Mouse (Mus musculus) granulocyte monocyte progenitor cell, adult 5-6 weeks (primary cell): ENCODE measurements around the gene Cntnap5a. TPM values are rescaled to one million over a fixed set of nuclear protein-coding genes. Genes with fewer than 3 reads are reported as not detected.
"Not testable (repeated sequence)": the region's sequence is repeated elsewhere in the genome, so short reads cannot be mapped to it uniquely, and the experiment has no call there.

Source experiments
- ATAC-seq: replicated peaks from 2 replicates; pipeline ENCODE4 v1.8.0; 2016; ENCODE audit warnings: mild to moderate bottlenecking, moderate TSS enrichment, inconsistent platforms; ENCODE audit not compliant: poor library complexity, severe bottlenecking
- total RNA-seq, 2 experiments: library from RNA; stranded (forward) in 1 of 2; stranded (reverse) in 1 of 2; fragments of 200-712, 200-1000 nt in 1 of 2; fragments of >200 nt in 1 of 2; fragmentation: Nextera tagmentation in 1 of 2; gene quantifications; 2 replicates each; pipeline ENCODE4 v1.2.3; 2014 to 2017

The Cntnap5a gene
- total RNA-seq, 2 experiments from 2014 or later, result not detected

GRCm38 (mm10) chr1:116036894-116037293 is 352.3 kb downstream of the Cntnap5a start:
- no peak for ATAC-seq

DNA sequence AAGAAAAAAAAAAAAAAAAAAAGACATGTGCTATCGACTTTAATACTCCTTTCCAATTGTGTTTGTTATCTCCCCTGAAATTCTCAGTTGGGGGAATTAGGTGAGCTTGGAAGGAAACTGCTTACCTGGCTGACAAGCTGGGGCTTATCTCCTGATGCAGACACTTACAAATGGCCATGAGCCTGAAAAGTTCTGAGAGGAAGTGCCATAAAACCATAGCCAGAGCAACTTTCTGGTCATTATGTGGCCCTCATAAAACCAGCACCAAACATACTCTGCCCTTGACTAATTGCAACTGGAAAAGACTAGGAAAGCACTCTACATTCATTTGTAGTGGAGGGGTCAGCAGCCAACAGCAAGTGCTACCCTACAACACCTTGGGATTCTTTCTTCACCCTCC is 359.5 kb downstream of the Cntnap5a start:
- no peak for ATAC-seq

- ATAC-seq, result no peak
Measured at GRCm38 (mm10) chr1:116107010-116107723, 422.6 kb downstream of the Cntnap5a start.

- ATAC-seq, result no peak
Measured at GRCm38 (mm10) chr1:116107724-116108058, 423.1 kb downstream of the Cntnap5a start.

DNA sequence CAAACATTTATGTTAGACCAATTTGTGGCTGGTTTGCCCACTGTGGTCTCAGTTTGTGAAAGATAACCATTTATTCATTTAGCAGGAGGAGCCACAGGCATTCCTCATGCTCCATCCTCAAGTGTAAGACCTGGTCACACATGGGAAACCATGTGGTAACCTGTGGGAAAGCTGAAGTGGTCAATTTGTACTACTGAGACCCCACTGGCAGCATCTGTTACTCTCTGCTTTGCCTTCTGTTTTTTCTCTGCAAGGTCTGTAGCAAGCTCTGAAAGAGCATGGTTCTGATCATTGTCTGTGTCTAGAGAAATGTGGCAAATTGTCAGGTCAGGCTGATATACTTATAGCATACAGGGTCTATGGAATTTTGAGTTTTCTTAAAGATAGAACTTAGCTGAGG is 423.8 kb downstream of the Cntnap5a start:
- ATAC-seq, result no peak

GRCm38 (mm10) chr1:116125767-116126166 is 441.2 kb downstream of the Cntnap5a start:
- ATAC-seq, result no peak

DNA sequence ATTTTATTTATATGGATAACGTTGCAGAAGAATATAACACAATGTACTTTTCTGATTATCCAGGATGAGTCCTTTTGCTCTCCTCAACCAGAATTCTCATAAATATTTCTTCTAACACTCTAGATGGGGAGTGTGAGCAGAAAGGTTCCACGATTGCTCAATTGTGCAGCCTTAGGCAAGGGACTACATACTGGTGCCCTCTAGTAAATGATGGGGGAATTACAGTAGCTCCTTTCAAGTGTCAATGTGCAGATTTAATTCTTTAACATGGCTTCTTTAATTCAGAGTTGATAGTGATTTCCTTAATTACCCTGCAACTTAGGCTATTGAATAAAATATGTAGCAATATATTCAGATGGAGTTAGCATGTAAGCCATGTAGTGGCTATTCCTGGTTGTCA is 442.5 kb downstream of the Cntnap5a start:
- no peak for ATAC-seq

DNA sequence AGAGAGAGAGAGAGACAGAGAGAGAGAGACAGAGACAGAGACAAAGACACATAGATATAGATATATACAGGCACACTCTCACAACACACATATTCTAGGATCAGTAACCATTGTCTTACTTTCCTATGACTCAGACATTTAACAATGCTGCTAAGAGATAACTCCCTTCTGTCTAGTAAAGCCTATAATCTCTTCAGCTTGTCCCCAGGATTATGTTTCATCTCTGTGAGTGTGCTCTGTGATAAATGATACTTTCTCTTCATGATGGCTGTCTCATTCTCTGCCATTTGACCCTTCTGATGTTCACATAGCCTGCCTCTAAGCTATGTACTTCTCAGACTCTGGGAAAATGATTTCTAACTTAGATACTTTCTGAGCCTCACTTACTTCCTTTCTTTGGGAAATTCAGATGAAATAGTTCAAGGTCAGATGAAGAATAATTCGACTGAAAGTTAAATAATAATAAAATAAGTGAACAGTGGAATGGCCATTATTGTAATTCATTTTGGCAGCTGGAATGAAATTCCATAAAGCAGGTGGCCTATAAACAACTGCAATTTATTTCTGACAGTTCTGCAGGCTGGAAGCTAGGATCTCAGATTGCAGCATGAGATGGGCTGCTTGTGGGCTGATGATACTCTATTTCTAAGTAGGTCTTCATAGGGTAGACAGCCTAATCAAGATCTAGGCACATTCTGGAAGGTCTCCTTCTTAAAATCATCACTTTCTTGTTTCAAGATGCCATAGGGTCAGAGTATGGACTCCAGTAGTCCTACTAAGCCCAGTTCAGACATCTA is 444.1 kb downstream of the Cntnap5a start:
- ATAC-seq, result no peak

DNA sequence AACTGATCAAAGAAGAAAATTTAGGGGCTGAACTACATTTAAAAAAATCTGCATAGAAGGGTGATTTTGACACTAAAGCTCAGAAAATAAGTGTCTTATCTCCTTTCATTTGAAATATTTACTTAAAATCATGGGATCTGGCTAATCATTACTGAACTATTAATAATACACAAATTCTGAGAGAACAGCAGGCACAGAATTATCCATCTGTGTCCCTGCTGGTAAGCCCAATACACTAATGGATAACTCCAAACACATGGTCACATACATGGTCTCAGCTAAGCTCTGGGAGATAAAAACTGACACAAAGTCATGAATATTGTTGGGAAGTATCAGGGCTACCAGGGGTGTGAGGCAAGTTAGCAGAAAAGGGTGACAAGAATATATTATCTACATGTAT is 447.9 kb downstream of the Cntnap5a start:
- ATAC-seq, result no peak

DNA sequence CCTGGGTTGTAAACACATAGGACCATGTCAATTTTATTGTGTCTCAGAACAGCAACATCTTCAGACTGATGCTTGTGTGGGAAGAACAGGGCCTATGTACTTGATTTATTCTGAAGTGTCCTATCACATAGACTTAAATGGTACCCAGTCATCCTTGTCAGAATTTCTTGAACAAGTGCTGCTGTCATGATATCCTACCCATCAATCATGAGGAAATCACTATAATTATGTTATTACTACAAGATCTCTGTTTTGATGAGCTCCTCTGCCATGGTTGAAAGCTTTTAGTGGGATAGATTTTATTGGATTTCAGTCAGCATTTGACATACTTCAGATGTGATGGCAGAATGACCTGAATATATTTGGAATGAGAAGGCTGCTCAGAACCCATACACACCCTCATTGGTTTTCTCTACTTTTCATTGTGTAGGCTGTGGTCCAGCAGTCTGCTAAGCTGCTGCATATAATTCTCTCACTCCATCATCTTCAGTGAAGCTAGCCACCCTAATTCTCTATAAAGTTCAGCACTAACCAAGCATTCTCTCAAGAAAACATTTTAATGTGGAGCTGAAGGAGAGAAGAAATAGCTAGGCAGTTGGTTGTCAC is 465.3 kb downstream of the Cntnap5a start:
- ATAC-seq, result no peak

DNA sequence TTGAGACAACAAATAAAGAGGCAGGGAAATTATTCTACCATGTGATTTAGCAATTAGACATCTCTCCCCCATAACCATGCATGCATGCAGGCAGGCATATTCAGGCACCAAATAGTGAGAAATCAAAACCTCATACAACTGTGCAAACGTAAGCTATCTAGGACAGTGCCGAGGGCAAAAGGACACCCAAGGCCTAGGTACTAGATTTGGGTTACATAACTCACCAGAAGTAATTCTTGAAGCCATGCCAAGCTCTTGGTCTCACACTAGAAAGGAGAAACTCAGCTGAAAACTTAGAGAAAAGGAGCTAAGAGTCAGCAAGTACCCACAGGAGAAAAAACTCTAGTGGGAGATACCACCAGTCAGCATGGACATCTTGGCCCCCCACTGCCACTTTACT is 499.9 kb downstream of the Cntnap5a start:
- no peak for ATAC-seq

- not testable (repeated sequence) for ATAC-seq
Measured at GRCm38 (mm10) chr1:116188142-116188541, 503.6 kb downstream of the Cntnap5a start.

DNA sequence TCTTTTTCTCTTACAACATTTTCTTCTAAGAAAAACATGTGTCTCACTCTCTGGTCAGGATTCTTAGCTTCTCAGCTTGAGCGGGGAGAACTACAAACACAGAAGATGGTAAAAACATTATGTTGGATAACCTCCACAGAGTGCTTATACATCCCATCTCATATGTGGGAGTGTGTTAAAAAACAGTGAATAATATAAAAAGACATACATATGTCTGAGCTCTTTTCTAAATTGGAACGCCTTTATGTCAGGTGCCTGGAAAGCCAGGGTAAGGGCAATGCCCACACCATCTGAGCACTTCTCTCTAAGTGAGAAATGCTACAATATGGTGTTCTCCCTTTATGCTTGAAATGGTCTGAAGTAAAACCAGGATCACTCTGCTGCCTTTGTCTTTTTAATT is 507.7 kb downstream of the Cntnap5a start:
- ATAC-seq, result no peak

GRCm38 (mm10) chr1:116216883-116217282 is 532.3 kb downstream of the Cntnap5a start:
- ATAC-seq, result no peak

GRCm38 (mm10) chr1:116240538-116240937 is 556.0 kb downstream of the Cntnap5a start:
- no peak for ATAC-seq

DNA sequence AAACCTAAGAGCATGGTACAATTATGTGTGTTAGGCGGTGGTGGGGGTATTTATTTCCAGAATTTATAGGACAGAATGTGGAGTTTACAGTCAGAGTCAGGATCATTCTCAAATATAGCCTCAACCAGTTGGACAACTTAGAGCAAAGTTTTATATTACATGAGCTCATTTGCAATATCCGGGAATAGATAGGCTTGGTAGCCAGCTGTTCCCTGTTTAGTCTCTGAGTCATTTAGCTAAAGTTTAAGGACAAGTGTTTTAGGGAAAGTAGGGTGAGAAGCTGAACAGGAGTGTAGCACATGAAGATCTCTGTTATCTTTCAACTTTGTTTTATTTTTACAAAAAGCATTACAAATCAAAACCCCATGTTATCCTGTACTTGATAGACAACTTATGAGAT is 559.3 kb downstream of the Cntnap5a start:
- ATAC-seq, result no peak

- ATAC-seq, result no peak
Measured at GRCm38 (mm10) chr1:116281144-116281543, 596.6 kb downstream of the Cntnap5a start.

GRCm38 (mm10) chr1:116283968-116284367 is 599.4 kb downstream of the Cntnap5a start:
- no peak for ATAC-seq

DNA sequence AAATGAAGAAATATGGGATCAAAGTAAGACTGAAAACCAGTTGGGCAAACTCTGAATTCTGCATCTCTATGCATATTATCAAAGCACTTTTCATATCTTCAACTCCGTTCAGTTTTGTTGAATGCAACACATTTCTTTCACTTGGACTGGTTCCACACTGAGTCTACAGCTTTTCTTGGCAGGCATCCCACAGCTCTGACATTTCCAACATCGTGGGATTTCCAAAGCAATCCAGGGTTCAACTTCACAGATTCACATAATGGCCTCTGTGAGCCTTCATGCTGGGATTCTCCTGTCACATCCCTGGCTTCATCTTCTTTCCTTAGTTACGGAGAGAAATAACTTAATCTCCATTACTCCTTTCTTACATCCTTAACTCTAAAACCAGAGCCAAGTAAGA is 622.0 kb downstream of the Cntnap5a start:
- ATAC-seq, result no peak

DNA sequence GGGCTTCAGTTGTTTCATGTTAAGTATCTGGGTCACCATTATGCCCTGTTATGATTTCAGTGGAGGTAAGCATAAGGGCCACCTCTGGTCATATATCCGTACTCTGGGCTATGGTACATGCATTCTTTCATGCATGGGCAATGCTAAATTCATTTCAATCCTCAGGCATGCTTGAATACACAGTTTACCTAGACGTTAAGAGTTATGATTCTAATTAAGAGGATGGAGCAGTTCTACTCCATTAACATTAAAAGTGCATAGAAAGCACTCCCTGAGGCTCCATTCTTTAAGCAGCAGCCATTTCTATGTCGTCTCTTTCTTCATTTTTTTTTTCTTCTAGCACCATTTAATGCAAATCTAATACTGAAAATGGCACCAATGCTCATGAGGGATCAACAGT is 627.0 kb downstream of the Cntnap5a start:
- no peak for ATAC-seq

DNA sequence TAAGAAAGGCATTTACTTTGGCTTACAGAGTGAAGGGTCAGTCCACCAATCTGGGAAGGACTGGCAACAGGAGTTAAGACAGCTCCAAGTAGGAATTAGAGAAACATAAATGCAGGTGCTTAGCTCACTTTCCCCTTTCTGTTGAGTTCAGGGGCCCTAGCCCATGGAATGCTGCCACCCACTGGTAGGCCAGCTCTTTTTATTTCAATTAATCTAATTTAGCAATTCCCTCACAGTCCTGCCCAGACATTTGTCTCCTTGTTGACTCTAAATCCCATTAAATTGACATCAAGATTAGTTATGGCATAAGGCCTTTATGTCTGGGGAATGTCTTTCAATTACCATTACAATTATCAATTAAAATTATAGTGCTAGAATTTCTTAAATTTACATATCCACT is 628.7 kb downstream of the Cntnap5a start:
- no peak for ATAC-seq

- ATAC-seq, result no peak
Measured at GRCm38 (mm10) chr1:116324505-116324904, 639.9 kb downstream of the Cntnap5a start.
